Mouse (Mus musculus): ENCODE results near the gene L3mbtl2. TPM values are rescaled to one million over a fixed set of nuclear protein-coding genes. Genes with fewer than 3 reads are reported as not detected.

The L3mbtl2 gene
- polyA plus RNA-seq (2015; fragmentation: Illumina TruSeq; extraction: RNeasy Lipid Tissue Mini Kit (QIAGEN cat#74804); ENCODE audit: low read depth, low replicate concordance): 27.3 TPM

DNA sequence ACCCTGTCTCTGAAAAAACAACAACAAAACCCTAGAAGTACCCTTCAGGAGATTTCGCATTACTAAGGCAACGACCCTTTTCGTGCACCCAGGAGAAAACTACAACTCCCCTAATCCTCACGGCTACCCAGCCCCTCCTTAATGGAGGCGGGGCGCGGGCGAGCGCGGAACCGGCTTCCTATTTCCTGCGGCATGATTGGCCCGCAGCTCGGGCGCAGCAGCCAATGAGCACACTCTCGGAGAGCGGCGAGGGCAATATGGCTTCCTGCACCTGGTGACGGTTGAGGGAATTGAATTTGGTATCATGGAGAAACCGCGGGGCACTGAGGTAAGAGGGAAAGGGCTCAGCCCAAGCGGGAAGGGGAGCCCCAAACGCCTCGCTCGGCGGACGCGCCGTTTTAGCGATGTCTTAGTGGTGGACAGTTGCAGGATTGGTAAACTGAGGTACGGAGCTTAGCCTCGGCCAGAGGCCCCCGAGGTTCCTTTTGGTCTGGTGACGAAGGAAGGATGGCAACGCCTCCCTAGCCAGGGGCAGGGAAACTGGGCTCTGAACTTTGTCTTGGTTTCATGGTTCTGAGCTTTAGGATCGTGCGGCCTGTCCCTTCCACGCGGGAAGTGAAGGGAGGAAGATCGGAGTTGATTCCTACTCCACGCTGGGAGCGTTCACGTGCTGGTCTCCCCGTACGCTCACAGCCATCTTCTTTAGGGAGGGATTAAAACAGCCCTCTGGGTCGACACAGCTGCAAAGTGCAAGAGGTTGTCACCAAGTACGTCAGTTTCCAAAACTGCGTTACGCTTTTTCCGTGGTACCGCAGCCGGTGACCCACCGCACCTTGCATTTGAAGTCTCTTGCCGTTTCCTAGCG lies at the start of gene L3mbtl2:
Gene L3mbtl2, plus strand, starts transcription at position 193 of the 865 bp plus-strand sequence.

DNA sequence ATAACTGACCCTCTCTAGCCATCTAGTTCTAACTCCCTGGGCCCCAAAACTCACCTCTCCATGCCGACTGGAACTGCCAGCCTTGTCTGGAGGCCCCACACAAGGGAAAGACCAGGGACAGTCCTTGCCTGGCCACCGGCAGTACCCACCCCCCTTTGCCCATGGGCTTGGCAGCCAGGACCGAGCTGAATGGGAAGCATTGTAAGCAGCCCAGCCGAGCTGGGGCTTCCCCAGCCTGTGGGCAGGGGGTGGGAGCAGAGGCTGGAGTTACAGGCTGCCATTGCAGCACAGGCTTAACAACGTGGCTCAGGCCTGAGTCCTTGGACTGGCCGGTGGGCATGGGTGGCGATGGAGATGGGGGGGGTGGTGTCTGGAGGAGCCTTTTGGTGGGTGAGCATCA lies 33.5 kb downstream of the L3mbtl2 start, which contains the start of gene Chadl:
Gene Chadl, minus strand, starts transcription at position 113 of the 400 bp plus-strand sequence.

Other genes starting within 250 kb of the L3mbtl2 start
- gene Rbx1, start 197.6 kb upstream of the L3mbtl2 start, polyA plus RNA-seq (2015; fragmentation: Illumina TruSeq; extraction: RNeasy Lipid Tissue Mini Kit (QIAGEN cat#74804); ENCODE audit: low read depth, low replicate concordance): 167 TPM
- gene Ep300, start 78.5 kb upstream of the L3mbtl2 start, polyA plus RNA-seq (2015; fragmentation: Illumina TruSeq; extraction: RNeasy Lipid Tissue Mini Kit (QIAGEN cat#74804); ENCODE audit: low read depth, low replicate concordance): 22.1 TPM
- 14.0 TPM for gene Chadl, start 33.4 kb downstream of the L3mbtl2 start, polyA plus RNA-seq (2015; fragmentation: Illumina TruSeq; extraction: RNeasy Lipid Tissue Mini Kit (QIAGEN cat#74804); ENCODE audit: low read depth, low replicate concordance)
- gene Zc3h7b, start 81.2 kb downstream of the L3mbtl2 start, polyA plus RNA-seq (2015; fragmentation: Illumina TruSeq; extraction: RNeasy Lipid Tissue Mini Kit (QIAGEN cat#74804); ENCODE audit: low read depth, low replicate concordance): 78.6 TPM
- 167 TPM for gene Rangap1, start 81.6 kb downstream of the L3mbtl2 start, polyA plus RNA-seq (2015; fragmentation: Illumina TruSeq; extraction: RNeasy Lipid Tissue Mini Kit (QIAGEN cat#74804); ENCODE audit: low read depth, low replicate concordance)
- gene Tef, start 138.5 kb downstream of the L3mbtl2 start, polyA plus RNA-seq (2015; fragmentation: Illumina TruSeq; extraction: RNeasy Lipid Tissue Mini Kit (QIAGEN cat#74804); ENCODE audit: low read depth, low replicate concordance): 237 TPM
- 12.8 TPM for gene Tob2, start 194.9 kb downstream of the L3mbtl2 start, polyA plus RNA-seq (2015; fragmentation: Illumina TruSeq; extraction: RNeasy Lipid Tissue Mini Kit (QIAGEN cat#74804); ENCODE audit: low read depth, low replicate concordance)
- gene Phf5a, start 208.0 kb downstream of the L3mbtl2 start, polyA plus RNA-seq (2015; fragmentation: Illumina TruSeq; extraction: RNeasy Lipid Tissue Mini Kit (QIAGEN cat#74804); ENCODE audit: low read depth, low replicate concordance): 53.3 TPM
- gene Aco2, start 208.4 kb downstream of the L3mbtl2 start, polyA plus RNA-seq (2015; fragmentation: Illumina TruSeq; extraction: RNeasy Lipid Tissue Mini Kit (QIAGEN cat#74804); ENCODE audit: low read depth, low replicate concordance): 459 TPM

Data from brain, adult 10 weeks (tissue).